Mouse (Mus musculus) erythroblast, embryonic 14.5 days (primary cell): ENCODE results near the gene 4932438H23Rik.

Source experiments
- GATA1 ChIP-seq: IDR thresholded peaks from 2 replicates; pipeline ENCODE4 v1.6.1; 2012; ENCODE audit warnings: low read length, inconsistent platforms, mixed read lengths
- TAL1 ChIP-seq: IDR thresholded peaks from 3 replicates; pipeline ENCODE4 v1.6.1; 2012; ENCODE audit warnings: low read length, inconsistent platforms, mixed read lengths

- TF ChIP-seq GATA1 (no peak), TAL1 (no peak)
Measured at GRCm38 (mm10) chr16:91061531-91062318, 33.2 kb downstream of the 4932438H23Rik start.
